Mouse (Mus musculus) ovary, adult 10 weeks (tissue): ENCODE data around the gene Spcs1. TPM values are rescaled to one million over a fixed set of nuclear protein-coding genes. Genes with fewer than 3 reads are reported as not detected.

Source experiments
- polyA plus RNA-seq: library from polyadenylated mRNA; stranded (reverse); fragments of 350-450 nt; fragmentation: Illumina TruSeq; extraction: RNeasy Lipid Tissue Mini Kit (QIAGEN cat#74804); gene quantifications from one replicate; pipeline ENCODE4 v1.2.3, GENCODE M21; 2014

Gene Spcs1
- polyA plus RNA-seq: 392 TPM

GRCm38 (mm10) chr14:31001307-31002205 is at the start of gene Spcs1, which contains the start of gene Glt8d1:
Gene Spcs1, minus strand, starts transcription at chr14:31001672.
Gene Glt8d1, plus strand, starts transcription at chr14:31001400.

DNA sequence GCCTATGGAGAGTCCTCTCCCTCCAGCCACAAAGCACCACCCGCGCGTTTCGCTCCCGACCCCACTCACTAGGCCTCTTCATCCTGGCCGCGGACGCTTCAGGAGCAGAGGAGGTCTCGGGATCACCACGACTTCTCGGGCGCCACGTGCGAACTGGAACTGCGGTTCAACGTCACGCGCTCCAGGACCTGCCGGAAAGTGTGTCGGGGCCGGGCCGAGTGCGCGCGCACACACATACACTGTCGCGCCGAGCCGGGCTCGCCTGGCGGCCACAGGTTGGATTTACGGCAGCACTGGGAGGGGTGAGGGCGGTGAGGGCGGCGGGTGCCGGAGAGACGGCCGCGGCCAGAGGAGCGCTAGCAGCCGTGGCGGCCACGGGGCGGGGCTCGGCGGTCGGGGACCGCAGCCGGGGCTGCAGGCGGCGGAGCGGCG is 17.4 kb upstream of the Spcs1 start, which contains the start of the genes Pbrm1 and Gnl3:
Pbrm1 (plus strand) TSS at position 279 of the 432 bp plus-strand sequence.
Gnl3 (minus strand) TSS at position 293 of the 432 bp plus-strand sequence.

GRCm38 (mm10) chr14:30951154-30951825 is 50.2 kb downstream of the Spcs1 start, which contains the start of gene Nek4:
Gene Nek4, plus strand, starts transcription at chr14:30951377.

Other genes with a start within 250 kb of the Spcs1 start
- 8.4 TPM for gene Tmem110, start 176.1 kb downstream of the Spcs1 start, polyA plus RNA-seq
- gene Mustn1, start 122.5 kb downstream of the Spcs1 start, polyA plus RNA-seq: 4.1 TPM
- gene Itih4, start 115.2 kb downstream of the Spcs1 start, polyA plus RNA-seq: not detected
- gene Itih3, start 77.9 kb downstream of the Spcs1 start, polyA plus RNA-seq: 1.3 TPM
- gene Itih1, start 58.4 kb downstream of the Spcs1 start, polyA plus RNA-seq: not detected
- gene Nek4, start 50.3 kb downstream of the Spcs1 start, polyA plus RNA-seq: 22.2 TPM
- gene Glt8d1, start 272 bp downstream of the Spcs1 start, polyA plus RNA-seq: 139 TPM
- gene Pbrm1, start 17.5 kb upstream of the Spcs1 start, polyA plus RNA-seq: 187 TPM
- gene Gnl3, start 17.5 kb upstream of the Spcs1 start, polyA plus RNA-seq: 159 TPM
- gene Smim4, start 127.3 kb upstream of the Spcs1 start, polyA plus RNA-seq: 6.6 TPM
- 3.3 TPM for gene Nt5dc2, start 129.4 kb upstream of the Spcs1 start, polyA plus RNA-seq
- gene Stab1, start 167.0 kb upstream of the Spcs1 start, polyA plus RNA-seq: 1.7 TPM
- gene Tnnc1, start 206.6 kb upstream of the Spcs1 start, polyA plus RNA-seq: not detected
- 84.3 TPM for gene Nisch, start 215.3 kb upstream of the Spcs1 start, polyA plus RNA-seq
- 8.8 TPM for gene Sema3g, start 216.2 kb upstream of the Spcs1 start, polyA plus RNA-seq
- gene Phf7, start 249.6 kb upstream of the Spcs1 start, polyA plus RNA-seq: 9.7 TPM
- gene Bap1, start 249.8 kb upstream of the Spcs1 start, polyA plus RNA-seq: 6.2 TPM